Comparison of ENCODE assay signal across 8 mouse cellular contexts in the genomic region with DNA sequence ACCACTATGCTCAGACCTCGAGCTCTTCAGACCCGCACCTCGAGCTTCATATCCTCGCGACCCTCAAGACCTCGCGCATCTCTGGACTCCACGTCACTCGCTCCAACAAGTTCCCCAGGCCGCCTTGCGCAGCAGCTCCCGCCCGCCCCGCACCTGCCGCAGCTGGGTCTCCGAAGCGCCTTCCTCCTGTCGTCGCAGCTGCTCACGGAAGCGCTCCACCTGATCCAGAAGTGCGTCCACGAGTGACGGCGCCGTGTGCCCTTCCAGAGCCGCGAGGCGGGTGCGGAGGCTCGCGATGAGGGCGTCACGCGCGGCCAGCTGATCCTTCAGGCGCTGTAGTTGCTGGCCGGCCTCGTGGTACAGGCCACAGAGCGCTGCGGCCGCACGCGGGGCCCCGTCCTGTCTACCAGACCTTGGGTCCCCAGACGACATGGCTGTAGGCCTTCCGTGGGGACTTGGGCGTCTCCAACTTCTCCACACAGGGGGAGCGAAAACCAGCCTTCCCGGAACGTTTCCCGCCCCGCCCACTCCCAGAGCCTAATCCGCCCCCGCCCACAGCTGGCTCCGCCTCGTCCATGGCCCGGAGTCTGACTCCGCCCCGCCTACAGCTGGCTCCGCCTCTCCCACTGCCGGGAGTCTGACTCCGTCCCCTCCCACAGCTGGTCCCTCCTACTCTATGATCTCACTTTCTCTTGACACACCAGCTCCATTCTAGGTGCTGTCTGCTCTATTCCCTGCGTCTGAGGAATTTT. TPM values are rescaled to one million over a fixed set of nuclear protein-coding genes. Genes with fewer than 3 reads are reported as not detected.
DNase-seq lines count a peak whose midpoint lies in the region; ATAC-seq lines count a peak whose summit lies in the region.

TSS of gene Tnip2 (minus strand) at position 526 of the 752 bp plus-strand sequence.

- peaks cover 49% of the 10 kb centered on the region for H3K79me2 ChIP-seq in macrophage (ENCODE audit: inconsistent target)

- under 1% methylated on average over 63 of the region's 64 CpGs for WGBS in hindbrain, embryonic 16.5 days
- WGBS in macrophage (ENCODE audit: missing documents), result under 1% methylated on average over 42 of the region's 64 CpGs

- H3K4me3 ChIP-seq in hindbrain, embryonic 16.5 days (ENCODE audit: low read length), result peak within 1 kb of the TSS; percentile 77
- H3K4me3 ChIP-seq in macrophage (ENCODE audit: inconsistent target), result peak within 1 kb of the TSS; percentile 76

- H3K27me3 ChIP-seq in hindbrain, embryonic 16.5 days (replicated peaks; ENCODE audit: control insufficient read depth, insufficient read depth, low read length), result peaks cover 3% of the 10 kb centered on the region; the same call in 1 of the 2 replicates

- H3K9ac ChIP-seq in hindbrain, embryonic 16.5 days (ENCODE audit: low read depth, low read length), result peak within 1 kb of the TSS; percentile 86

- no peaks in the 10 kb centered on the region for H3K9me3 ChIP-seq in hindbrain, embryonic 16.5 days (ENCODE audit: control insufficient read depth, low read length)

- ATAC-seq in hindbrain, embryonic 16.5 days, result peak; percentile 98

- peak; percentile 94 for DNase-seq in T-cell, adult 2 months (ENCODE audit: low spot score)
- peak; percentile 46 to 68 for DNase-seq in cerebellum, postnatal 36 days
- peak; percentile 98 for DNase-seq in gastrocnemius, adult 18-20 months (ENCODE audit: low spot score)
- DNase-seq in left cerebral cortex, adult 18-20 months (ENCODE audit: low spot score in 2 of 2), result peak; percentile 88 to 92
- peak; percentile 95 for DNase-seq in right cerebral cortex, adult 18-20 months
- peak; percentile 85 for DNase-seq in urinary bladder, postnatal 10 days (ENCODE audit: low spot score)

- peak within 1 kb of the TSS; percentile 95 for H3K4me2 ChIP-seq in hindbrain, embryonic 16.5 days (ENCODE audit: low read length)

- peak within 1 kb of the TSS; percentile 24; the same call in 1 of the 2 replicates for H3K27ac ChIP-seq in hindbrain, embryonic 16.5 days (ENCODE audit: low read depth, low read length)
- H3K27ac ChIP-seq in macrophage, result peak within 1 kb of the TSS; percentile 67

- H3K4me1 ChIP-seq in hindbrain, embryonic 16.5 days (ENCODE audit: control insufficient read depth, insufficient read depth, low read depth, low read length), result peaks cover 9% of the 10 kb centered on the region

- no peaks in the 10 kb centered on the region for H3K36me3 ChIP-seq in hindbrain, embryonic 16.5 days (ENCODE audit: control insufficient read depth, insufficient read depth, low read length)
- H3K36me3 ChIP-seq in macrophage (ENCODE audit: inconsistent target), result no peaks in the 10 kb centered on the region; the same call in 1 of the 2 replicates

RNA-seq across cellular contexts. Expression of gene Tnip2, which starts in this region (rescaled TPM):
- 1 to 10 TPM; 1.8 to 3.8 TPM for total RNA-seq in gastrocnemius, adult 18-20 months (2021)
- 15.1 and 15.4 TPM in 2 replicates for polyA plus RNA-seq in hindbrain, embryonic 16.5 days (2015; fragmentation: Nextera tagmentation; extraction: Ambion mirVana)
- 10 to 100 TPM; 20.2 to 22.0 TPM for total RNA-seq in left cerebral cortex, adult 18-20 months (2021)
- 100 to 1,000 TPM; 108 to 396 (median 174) TPM for total RNA-seq in macrophage (2018; cell fraction: chromatin; rRNA removed)
- 10 to 100 TPM; 16.4 to 32.3 (median 19.7) TPM for total RNA-seq in macrophage (2018; cell fraction: cytosol; rRNA removed)
- 100 to 1,000 TPM in 14 of 26 experiments, 10 to 100 TPM in 12; 60.1 to 370 (median 104) TPM for total RNA-seq in macrophage (2018; cell fraction: nucleus; rRNA removed)
- 20.0 to 28.2 TPM (median 24.5 TPM) in 3 replicates for polyA plus RNA-seq in macrophage (2018)

Comparison
In these comparisons a context has a peak if more than half of its experiments do, and no peak if none do; other contexts are left out.
1. Peak in every context shown above with its lines: DNase-seq, ATAC-seq, H3K4me3 ChIP-seq and H3K27ac ChIP-seq.
2. RNA of gene Tnip2 (total RNA-seq): 20.2 to 22.0 TPM in left cerebral cortex, adult 18-20 months; 1.8 to 3.8 TPM in gastrocnemius, adult 18-20 months; every median in the first group is over 4 times any median in the second.